Mouse (Mus musculus): ENCODE measurements around the gene Vsnl1. TPM values are rescaled to one million over a fixed set of nuclear protein-coding genes. Genes with fewer than 3 reads are reported as not detected.
A peak's percentile ranks its signal among the peaks of the same experiment; 100 is the strongest.

Vsnl1 gene
- polyA plus RNA-seq, 1 experiment from 2014 or later, result 0.62 TPM

DNA sequence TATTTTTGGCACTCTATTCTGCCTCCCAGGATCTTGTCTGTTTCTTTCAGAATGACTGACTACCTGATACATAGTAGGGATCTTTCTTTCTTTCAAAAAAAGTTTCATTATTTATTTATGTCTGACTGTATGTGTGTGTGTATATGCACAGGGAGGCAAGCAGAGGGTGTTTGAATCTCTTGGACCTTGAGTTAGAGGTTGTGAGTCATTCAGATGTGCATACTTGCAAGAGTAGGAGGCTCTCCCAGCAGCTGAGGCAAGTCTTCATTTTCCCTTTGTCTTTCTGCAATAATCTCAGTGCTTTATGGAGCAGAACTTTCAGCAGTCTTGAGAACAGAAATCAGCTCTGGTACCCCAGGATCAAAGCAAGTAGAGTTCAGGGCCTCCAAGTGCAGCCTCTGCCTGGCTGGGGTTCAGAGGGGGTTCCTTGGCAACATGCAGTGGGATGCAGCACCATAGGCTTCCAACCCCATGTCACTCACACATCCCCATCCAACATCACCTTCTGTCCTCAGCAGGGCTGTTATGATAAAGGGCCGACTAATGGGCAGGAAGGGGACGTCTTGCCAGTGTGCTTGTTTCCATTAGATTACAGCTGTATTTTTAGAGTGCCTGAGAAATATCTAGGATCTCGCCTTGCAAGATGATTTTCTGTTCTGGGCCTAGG, 69.2 kb downstream of the Vsnl1 start:
- H3K36me3 ChIP-seq, result no peaks in the 10 kb centered on the region
- H3K4me1 ChIP-seq (replicated peaks), result no peaks in the 10 kb centered on the region
- no peak for ATAC-seq
- no peak overlapping the region for H3K27ac ChIP-seq
- H3K9me3 ChIP-seq, result no peaks in the 10 kb centered on the region
- WGBS, result 43% methylated on average over 3 of the region's 3 CpGs
- no peak overlapping the region for H3K9ac ChIP-seq
- H3K27me3 ChIP-seq (replicated peaks), result no peaks in the 10 kb centered on the region
- no peak overlapping the region for H3K4me3 ChIP-seq (replicated peaks)
- no peak overlapping the region for H3K4me2 ChIP-seq (replicated peaks)

DNA sequence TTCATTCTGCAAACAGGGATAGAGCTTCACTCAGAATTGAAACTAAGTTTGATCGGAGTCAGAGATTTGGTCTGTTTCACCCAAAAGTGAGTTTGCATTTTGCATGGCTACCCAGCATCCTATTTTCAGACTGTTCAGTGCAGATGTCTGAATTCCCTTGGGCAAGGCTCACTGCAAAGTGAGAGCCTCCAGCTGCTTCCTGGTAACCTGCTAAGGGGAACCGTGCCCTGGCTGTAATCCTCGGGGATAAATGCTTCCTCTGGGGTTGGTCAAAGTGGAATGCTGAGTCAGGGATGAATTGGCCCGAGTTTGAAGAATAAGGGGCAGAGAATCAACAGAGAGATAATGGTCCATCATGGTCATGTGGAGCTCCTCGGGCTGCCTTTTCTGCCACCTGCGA, 71.5 kb downstream of the Vsnl1 start:
- WGBS, result 49% methylated on average over 6 of the region's 6 CpGs
- no peaks in the 10 kb centered on the region for H3K4me1 ChIP-seq (replicated peaks)

DNA sequence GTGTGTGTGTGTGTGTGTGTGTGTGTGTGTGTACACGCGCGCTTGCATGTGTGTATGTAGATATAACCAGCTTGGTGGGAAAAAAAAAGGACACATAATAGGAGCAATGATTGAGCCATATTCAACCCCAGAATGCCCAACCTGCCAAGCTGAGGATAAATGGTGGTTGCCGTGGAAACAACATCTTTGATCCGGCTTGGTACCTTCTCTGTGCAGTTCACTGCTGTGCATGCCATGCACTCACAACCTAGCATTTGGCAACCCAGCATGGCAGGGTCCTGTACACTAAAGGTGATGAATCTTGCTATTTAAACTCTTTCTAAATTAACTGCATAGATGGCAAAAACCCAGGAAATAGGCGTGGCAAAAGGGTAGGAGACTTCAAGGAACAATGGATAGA, 74.0 kb downstream of the Vsnl1 start:
- no peak for ATAC-seq
- Histone ChIP-seq H3K4me2 (replicated peaks) (no peak overlapping the region), H3K4me3 (replicated peaks) (no peak overlapping the region), H3K27ac (no peak overlapping the region), H3K9me3 (no peaks in the 10 kb centered on the region), H3K4me1 (replicated peaks) (no peaks in the 10 kb centered on the region), H3K36me3 (no peaks in the 10 kb centered on the region), H3K27me3 (replicated peaks) (no peaks in the 10 kb centered on the region), H3K9ac (no peak overlapping the region)
- 89% methylated on average over 6 of the region's 6 CpGs for WGBS

More for the DNA sequence above, 71.5 kb downstream of the Vsnl1 start:
- no peak overlapping the region for H3K9ac ChIP-seq
- H3K4me2 ChIP-seq (replicated peaks), result no peak overlapping the region
- H3K27me3 ChIP-seq (replicated peaks), result no peaks in the 10 kb centered on the region
- no peaks in the 10 kb centered on the region for H3K36me3 ChIP-seq
- no peak for ATAC-seq
- no peak overlapping the region for H3K4me3 ChIP-seq (replicated peaks)
- H3K9me3 ChIP-seq, result no peaks in the 10 kb centered on the region
- no peak overlapping the region for H3K27ac ChIP-seq

GRCm38 (mm10) chr12:11350895-11351294, 85.5 kb downstream of the Vsnl1 start:
- Histone ChIP-seq H3K4me2 (replicated peaks) (no peak overlapping the region), H3K36me3 (no peaks in the 10 kb centered on the region), H3K4me1 (replicated peaks) (no peaks in the 10 kb centered on the region), H3K27ac (no peak overlapping the region), H3K9ac (no peak overlapping the region), H3K9me3 (no peaks in the 10 kb centered on the region), H3K27me3 (replicated peaks) (no peaks in the 10 kb centered on the region), H3K4me3 (replicated peaks) (no peak overlapping the region)
- WGBS, result 34% methylated on average over 5 of the region's 5 CpGs
- ATAC-seq, result peak; percentile 23; the same call in 1 of the 2 replicates

DNA sequence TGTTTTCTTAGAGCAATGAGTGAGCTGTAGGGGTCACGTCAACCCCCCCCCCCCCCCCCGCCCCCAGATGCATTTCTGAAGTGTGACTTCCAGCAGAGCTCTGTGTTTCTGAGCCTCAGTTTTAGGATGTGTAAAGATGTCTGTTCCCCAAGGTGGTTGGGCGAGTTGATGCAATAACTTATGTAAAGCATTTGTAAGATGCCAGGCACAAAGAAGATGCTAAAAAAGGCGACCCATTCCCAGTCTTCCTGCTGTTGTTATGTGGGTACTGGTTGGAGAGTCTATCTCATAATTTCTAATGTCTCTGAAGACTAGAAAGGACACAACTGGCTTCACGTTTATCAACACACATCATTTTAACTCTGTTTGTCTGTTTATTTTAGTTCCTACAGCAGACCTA, 86.5 kb downstream of the Vsnl1 start:
- Histone ChIP-seq H3K27me3 (replicated peaks) (no peaks in the 10 kb centered on the region), H3K9me3 (no peaks in the 10 kb centered on the region), H3K4me3 (replicated peaks) (no peak overlapping the region), H3K36me3 (no peaks in the 10 kb centered on the region), H3K27ac (no peak overlapping the region), H3K4me2 (replicated peaks) (no peak overlapping the region), H3K9ac (no peak overlapping the region), H3K4me1 (replicated peaks) (no peaks in the 10 kb centered on the region)
- no peak for ATAC-seq
- WGBS, result 50% methylated on average over 5 of the region's 5 CpGs

DNA sequence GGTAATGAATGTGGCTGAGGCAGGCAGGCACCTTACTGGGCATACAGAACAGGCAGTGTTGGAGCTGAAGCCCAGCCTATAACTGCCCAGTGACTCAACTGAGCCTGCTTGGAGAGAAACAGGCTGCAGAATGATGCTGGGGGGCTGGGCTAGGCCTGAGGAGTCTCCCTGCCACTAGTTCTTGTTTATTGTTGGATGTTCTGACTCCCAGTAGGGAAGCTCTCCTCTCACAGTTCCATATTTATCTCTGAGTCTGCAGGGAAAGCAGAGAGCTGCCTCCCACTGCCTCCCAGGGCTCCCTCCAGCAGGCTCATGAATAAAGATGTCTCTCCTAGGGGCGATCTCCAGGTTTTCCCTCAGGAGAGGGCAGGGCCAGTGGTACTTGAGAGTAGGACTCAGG, 88.0 kb downstream of the Vsnl1 start:
- H3K27ac ChIP-seq, result no peak overlapping the region
- 14% methylated on average over 1 of the region's 1 CpGs for WGBS
- no peak overlapping the region for H3K9ac ChIP-seq
- H3K4me3 ChIP-seq (replicated peaks), result no peak overlapping the region
- no peaks in the 10 kb centered on the region for H3K27me3 ChIP-seq (replicated peaks)
- no peaks in the 10 kb centered on the region for H3K9me3 ChIP-seq
- ATAC-seq, result no peak
- H3K4me2 ChIP-seq (replicated peaks), result no peak overlapping the region
- H3K4me1 ChIP-seq (replicated peaks), result no peaks in the 10 kb centered on the region
- H3K36me3 ChIP-seq, result no peaks in the 10 kb centered on the region

GRCm38 (mm10) chr12:11345963-11346362, 90.5 kb downstream of the Vsnl1 start:
- H3K9ac ChIP-seq, result no peak overlapping the region
- H3K9me3 ChIP-seq, result no peaks in the 10 kb centered on the region
- H3K27ac ChIP-seq, result no peak overlapping the region
- H3K27me3 ChIP-seq (replicated peaks), result no peaks in the 10 kb centered on the region
- no peaks in the 10 kb centered on the region for H3K4me1 ChIP-seq (replicated peaks)
- no peak overlapping the region for H3K4me2 ChIP-seq (replicated peaks)
- H3K36me3 ChIP-seq, result no peaks in the 10 kb centered on the region
- ATAC-seq, result no peak
- H3K4me3 ChIP-seq (replicated peaks), result no peak overlapping the region
- WGBS, result 56% methylated on average over 2 of the region's 2 CpGs

DNA sequence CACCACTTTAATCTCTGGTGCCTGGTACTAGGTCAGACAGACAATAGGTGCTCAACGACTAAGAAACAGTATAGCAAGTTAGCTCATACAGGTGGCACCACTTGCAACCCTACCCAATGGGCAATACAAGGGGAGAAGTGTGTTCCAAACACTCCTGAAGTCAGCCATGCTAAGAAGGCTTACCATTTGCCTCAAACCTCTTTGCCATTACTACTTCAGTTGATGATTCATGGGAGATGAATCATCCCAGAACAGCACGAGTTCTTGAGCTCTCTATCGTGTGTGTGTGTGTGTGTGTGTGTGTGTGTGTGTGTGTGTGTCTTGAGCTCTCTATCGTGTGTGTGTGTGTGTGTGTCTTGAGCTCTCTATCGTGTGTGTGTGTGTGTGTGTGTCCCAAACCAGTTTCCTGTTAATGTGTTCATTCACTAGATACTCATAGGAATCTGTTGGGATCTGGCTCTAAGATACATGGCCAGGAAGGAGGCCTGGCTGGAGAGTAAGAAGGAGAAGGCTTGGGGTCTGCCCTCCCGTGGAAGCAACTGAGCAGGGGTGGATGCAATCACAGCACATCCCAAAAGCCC, 94.3 kb downstream of the Vsnl1 start:
- H3K27ac ChIP-seq, result no peak overlapping the region
- no peak for ATAC-seq
- no peaks in the 10 kb centered on the region for H3K36me3 ChIP-seq
- no peaks in the 10 kb centered on the region for H3K27me3 ChIP-seq (replicated peaks)
- H3K9ac ChIP-seq, result no peak overlapping the region
- H3K9me3 ChIP-seq, result no peaks in the 10 kb centered on the region
- H3K4me2 ChIP-seq (replicated peaks), result no peak overlapping the region
- no peak overlapping the region for H3K4me3 ChIP-seq (replicated peaks)
- H3K4me1 ChIP-seq (replicated peaks), result no peaks in the 10 kb centered on the region
- 64% methylated on average over 6 of the region's 6 CpGs for WGBS

- Histone ChIP-seq H3K4me3 (replicated peaks) (no peak overlapping the region), H3K9me3 (no peaks in the 10 kb centered on the region), H3K27me3 (replicated peaks) (no peaks in the 10 kb centered on the region), H3K4me2 (replicated peaks) (no peak overlapping the region), H3K4me1 (replicated peaks) (no peaks in the 10 kb centered on the region), H3K27ac (no peak overlapping the region), H3K9ac (no peak overlapping the region), H3K36me3 (no peaks in the 10 kb centered on the region)
- WGBS, result 92% methylated on average over 2 of the region's 2 CpGs
- ATAC-seq, result no peak
Measured at GRCm38 (mm10) chr12:11338251-11338650, 98.2 kb downstream of the Vsnl1 start.

DNA sequence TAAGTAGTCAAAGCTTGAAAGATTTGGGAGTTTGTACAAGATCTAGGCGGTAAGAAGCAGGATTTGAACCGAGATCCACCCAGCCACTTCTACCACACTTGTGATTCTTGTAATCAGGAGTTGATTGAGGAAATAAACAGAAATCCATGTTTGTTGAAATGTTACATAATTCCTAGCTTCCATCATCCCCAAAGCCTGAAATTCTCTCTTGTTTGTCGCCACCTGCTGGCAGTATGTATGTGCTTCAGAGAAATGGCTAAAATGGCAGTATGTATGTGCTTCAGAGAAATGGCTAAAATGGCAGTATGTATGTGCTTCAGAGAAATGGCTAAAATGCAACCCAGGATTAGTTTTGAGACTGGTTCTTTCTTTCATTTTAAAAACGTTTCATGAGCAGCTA, 99.6 kb downstream of the Vsnl1 start:
- Histone ChIP-seq H3K9me3 (no peaks in the 10 kb centered on the region), H3K36me3 (no peaks in the 10 kb centered on the region), H3K4me3 (replicated peaks) (no peak overlapping the region), H3K4me1 (replicated peaks) (no peaks in the 10 kb centered on the region), H3K27ac (no peak overlapping the region), H3K9ac (no peak overlapping the region), H3K4me2 (replicated peaks) (no peak overlapping the region), H3K27me3 (replicated peaks) (no peaks in the 10 kb centered on the region)
- no peak for ATAC-seq
- 40% methylated on average over 4 of the region's 4 CpGs for WGBS

DNA sequence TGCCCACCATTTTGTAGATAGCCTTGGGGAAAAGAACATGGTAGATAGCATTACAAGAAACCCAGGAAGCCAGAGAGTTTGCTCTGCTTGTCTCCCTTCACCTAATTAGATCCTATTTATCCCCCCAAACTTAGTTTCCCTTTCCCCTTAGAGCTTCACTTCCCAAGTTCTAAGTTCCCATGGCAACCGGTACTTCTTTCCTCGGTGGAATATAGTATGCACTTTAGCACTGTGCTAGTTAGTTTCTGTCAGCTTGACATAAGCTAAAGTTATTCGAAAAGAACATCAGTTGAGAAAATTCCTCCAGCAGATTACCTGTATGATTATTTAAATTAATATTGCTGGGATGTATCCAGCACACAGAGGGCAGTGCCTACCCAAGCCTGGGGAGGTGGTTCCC, 109.9 kb downstream of the Vsnl1 start:
- H3K9ac ChIP-seq, result no peak overlapping the region
- H3K4me3 ChIP-seq (replicated peaks), result no peak overlapping the region
- no peaks in the 10 kb centered on the region for H3K36me3 ChIP-seq
- no peak for ATAC-seq
- H3K4me1 ChIP-seq (replicated peaks), result no peaks in the 10 kb centered on the region
- no peaks in the 10 kb centered on the region for H3K9me3 ChIP-seq
- no peaks in the 10 kb centered on the region for H3K27me3 ChIP-seq (replicated peaks)
- 82% methylated on average over 3 of the region's 3 CpGs for WGBS
- H3K4me2 ChIP-seq (replicated peaks), result no peak overlapping the region
- no peak overlapping the region for H3K27ac ChIP-seq

DNA sequence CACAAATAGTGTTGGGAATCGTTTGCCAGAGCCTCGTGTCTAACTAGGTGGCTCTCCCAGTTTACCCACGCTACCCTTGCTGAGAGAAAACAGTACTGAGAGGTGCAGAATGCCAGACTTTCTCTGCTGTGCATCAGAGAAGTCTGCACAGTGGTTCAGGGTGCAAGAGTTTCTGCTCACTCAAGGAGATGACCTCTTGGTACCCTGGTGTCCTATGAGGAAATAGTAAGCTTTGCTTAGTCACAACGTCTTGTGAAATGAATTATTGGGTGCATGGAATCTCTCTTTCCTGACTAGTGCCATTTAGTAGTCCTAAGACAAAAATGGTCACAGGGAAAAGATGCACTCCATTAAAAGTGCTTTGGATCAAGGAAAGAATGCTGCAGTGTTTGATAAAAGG, 111.9 kb downstream of the Vsnl1 start:
- Histone ChIP-seq H3K9me3 (no peaks in the 10 kb centered on the region), H3K4me3 (replicated peaks) (no peak overlapping the region), H3K4me1 (replicated peaks) (no peaks in the 10 kb centered on the region), H3K9ac (no peak overlapping the region), H3K27me3 (replicated peaks) (no peaks in the 10 kb centered on the region), H3K4me2 (replicated peaks) (no peak overlapping the region), H3K27ac (no peak overlapping the region), H3K36me3 (no peaks in the 10 kb centered on the region)
- WGBS, result 39% methylated on average over 4 of the region's 4 CpGs
- no peak for ATAC-seq

- H3K4me3 ChIP-seq (replicated peaks), result no peak overlapping the region
- H3K4me2 ChIP-seq (replicated peaks), result no peak overlapping the region
- no peak overlapping the region for H3K27ac ChIP-seq
- 47% methylated on average over 6 of the region's 6 CpGs for WGBS
- ATAC-seq, result no peak
- 0 out of 2 replicates have a peak, but pooled peaks cover 3% of the 10 kb centered on the region for H3K36me3 ChIP-seq
- no peaks in the 10 kb centered on the region for H3K9me3 ChIP-seq
- H3K4me1 ChIP-seq (replicated peaks), result no peaks in the 10 kb centered on the region
- no peak overlapping the region for H3K9ac ChIP-seq
- H3K27me3 ChIP-seq (replicated peaks), result no peaks in the 10 kb centered on the region
Measured at GRCm38 (mm10) chr12:11317671-11318070, 118.7 kb downstream of the Vsnl1 start.
